Mouse (Mus musculus): ENCODE data around the gene Sptbn2.

- TF ChIP-seq CTCF (IDR thresholded peaks at IDR 0.05; ENCODE audit: borderline replicate concordance, insufficient read depth, low read depth, low read length) (no peak), POLR2A (IDR thresholded peaks at IDR 0.05; ENCODE audit: borderline replicate concordance, insufficient read depth, low read length) (peak; percentile 11; the same call in 1 of the 2 replicates)
These were observed at the start of gene Sptbn2 for GRCm38 (mm10) chr19:4711098-4711600.

All from cerebellum, adult 2 months (tissue).